Mouse (Mus musculus): ENCODE data around the gene Mfsd1. TPM values are rescaled to one million over a fixed set of nuclear protein-coding genes. Genes with fewer than 3 reads are reported as not detected.

Mfsd1 gene
- polyA plus RNA-seq (2015; fragmentation: Nextera tagmentation; extraction: Ambion mirVana) = 103 and 111 TPM in 2 replicates

DNA sequence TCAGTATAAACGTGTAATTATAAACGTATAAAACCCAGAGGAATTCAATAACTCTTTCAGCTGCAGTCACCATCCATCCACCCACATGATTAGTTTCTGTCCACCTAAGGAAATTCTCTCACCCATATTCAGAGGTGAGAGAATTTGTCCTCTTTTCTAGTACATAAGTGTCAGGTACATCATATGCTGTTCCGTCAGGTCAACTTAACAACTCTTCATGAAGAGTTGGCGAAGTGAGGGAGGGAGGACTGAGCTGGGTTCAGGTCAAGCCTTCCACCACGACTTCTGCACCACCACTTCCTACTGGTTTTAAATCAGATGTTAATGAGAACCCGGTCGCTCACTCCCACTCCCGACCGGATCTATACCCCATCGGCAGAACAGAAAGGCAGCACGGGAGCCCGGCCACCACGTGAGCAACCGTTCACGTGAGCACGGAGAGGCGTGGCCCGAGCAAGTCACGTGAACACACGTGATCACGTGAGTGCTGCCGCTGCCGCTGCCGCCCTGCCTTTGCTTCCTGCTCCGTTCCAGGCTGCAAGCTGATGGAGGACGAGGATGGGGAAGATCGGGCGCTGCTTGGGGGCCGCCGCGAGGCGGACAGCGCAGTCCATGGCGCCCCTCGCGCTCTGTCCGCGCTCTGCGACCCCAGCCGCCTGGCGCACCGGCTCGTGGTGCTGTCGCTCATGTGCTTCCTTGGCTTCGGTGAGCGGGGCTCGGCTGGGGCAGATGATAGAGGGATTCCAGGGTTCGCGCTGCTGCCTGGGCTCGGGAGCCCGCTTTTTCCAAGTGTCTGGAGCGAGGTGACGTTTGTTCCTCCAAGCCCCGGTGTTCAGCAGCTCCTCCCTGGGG, at the start of gene Mfsd1:
Mfsd1 (plus strand) TSS at position 469 of the 852 bp plus-strand sequence.
- Histone ChIP-seq H3K27me3 (ENCODE audit: insufficient read depth, low read length) (no peaks in the 10 kb centered on the region), H3K9me3 (replicated peaks; ENCODE audit: low read length) (no peaks in the 10 kb centered on the region), H3K27ac (peak within 1 kb of the TSS; percentile 71), H3K4me3 (replicated peaks; ENCODE audit: low read depth, low read length) (peak within 1 kb of the TSS; percentile 67), H3K4me1 (replicated peaks; ENCODE audit: insufficient read depth, low read length) (no peaks in the 10 kb centered on the region), H3K9ac (ENCODE audit: low read depth, low read length) (peak within 1 kb of the TSS; percentile 64), H3K36me3 (ENCODE audit: insufficient read depth, low read length) (0 out of 2 replicates have a peak, but pooled peaks cover 2% of the 10 kb centered on the region), H3K4me2 (ENCODE audit: low read length) (peak within 1 kb of the TSS; percentile 78)
- TF ChIP-seq CTCF (IDR thresholded peaks at IDR 0.05; ENCODE audit: low read depth) = 0 out of 2 replicates have a peak, but pooled peaks have one; percentile 2
- DNase-seq (ENCODE audit: low spot score) = peak; percentile 94
- ATAC-seq (replicated peaks; ENCODE audit: low FRiP score, low read depth) = peak; percentile 94
- WGBS = 3% methylated on average over 54 of the region's 54 CpGs

DNA sequence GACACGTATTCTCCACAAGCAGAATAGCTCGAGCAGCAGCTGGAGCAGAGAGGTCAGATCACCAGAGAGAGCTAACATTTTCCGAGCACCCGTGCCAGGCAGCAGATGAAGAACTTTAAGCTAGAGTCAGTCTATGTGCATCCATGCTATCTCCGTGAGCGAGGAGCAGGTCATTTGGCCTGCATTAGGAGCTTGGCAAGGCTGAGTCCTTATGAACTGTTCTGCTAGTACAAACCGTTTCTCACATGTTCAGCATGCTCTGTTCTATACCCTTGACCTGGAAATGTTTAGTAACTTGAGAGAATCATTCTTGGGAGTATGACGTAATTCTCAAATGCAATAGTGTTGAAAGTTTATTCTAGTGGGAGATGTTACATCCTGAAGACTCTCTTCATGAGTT, 38.9 kb upstream of the Mfsd1 start:
- no peak for DNase-seq (ENCODE audit: low spot score)
- H3K9me3 ChIP-seq (replicated peaks; ENCODE audit: low read length) = no peaks in the 10 kb centered on the region
- H3K4me1 ChIP-seq (replicated peaks; ENCODE audit: insufficient read depth, low read length) = no peaks in the 10 kb centered on the region
- WGBS = 70% methylated on average over 8 of the region's 8 CpGs
- no peak for ATAC-seq (replicated peaks; ENCODE audit: low FRiP score, low read depth)
- no peak overlapping the region for H3K9ac ChIP-seq (ENCODE audit: low read depth, low read length)
- TF ChIP-seq CTCF (IDR thresholded peaks at IDR 0.05; ENCODE audit: low read depth) = no peak
- no peaks in the 10 kb centered on the region for H3K36me3 ChIP-seq (ENCODE audit: insufficient read depth, low read length)
- H3K4me2 ChIP-seq (ENCODE audit: low read length) = no peak overlapping the region
- no peaks in the 10 kb centered on the region for H3K27me3 ChIP-seq (ENCODE audit: insufficient read depth, low read length)
- no peak overlapping the region for H3K4me3 ChIP-seq (replicated peaks; ENCODE audit: low read depth, low read length)
- no peak overlapping the region for H3K27ac ChIP-seq

DNA sequence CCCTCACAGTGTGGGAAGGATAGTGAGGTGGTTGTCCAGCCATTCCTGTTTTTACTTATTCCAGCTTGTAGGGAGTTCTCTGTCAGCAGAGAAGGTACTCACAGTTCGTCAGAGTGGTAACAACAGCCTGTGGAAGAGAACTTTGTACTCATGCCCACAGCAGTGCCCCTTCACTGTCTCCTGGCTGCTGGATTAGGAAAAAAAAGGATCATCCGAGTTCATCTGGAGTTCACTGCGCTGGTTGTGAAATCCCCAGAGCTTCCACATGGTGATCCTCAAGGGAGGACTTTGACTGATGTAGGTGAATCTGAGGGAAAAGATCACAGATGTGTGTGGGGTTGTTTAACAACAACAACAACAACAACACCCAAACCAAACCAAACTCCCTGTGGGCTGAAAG, 31.3 kb upstream of the Mfsd1 start:
- no peaks in the 10 kb centered on the region for H3K4me1 ChIP-seq (replicated peaks; ENCODE audit: insufficient read depth, low read length)
- no peak overlapping the region for H3K27ac ChIP-seq
- ATAC-seq (replicated peaks; ENCODE audit: low FRiP score, low read depth) = peak; percentile 69; the same call in 1 of the 2 replicates
- no peaks in the 10 kb centered on the region for H3K9me3 ChIP-seq (replicated peaks; ENCODE audit: low read length)
- WGBS = 55% methylated on average over 3 of the region's 3 CpGs
- no peaks in the 10 kb centered on the region for H3K36me3 ChIP-seq (ENCODE audit: insufficient read depth, low read length)
- no peak overlapping the region for H3K4me2 ChIP-seq (ENCODE audit: low read length)
- DNase-seq (ENCODE audit: low spot score) = peak; percentile 7
- TF ChIP-seq CTCF (IDR thresholded peaks at IDR 0.05; ENCODE audit: low read depth) = no peak
- H3K27me3 ChIP-seq (ENCODE audit: insufficient read depth, low read length) = no peaks in the 10 kb centered on the region
- no peak overlapping the region for H3K4me3 ChIP-seq (replicated peaks; ENCODE audit: low read depth, low read length)
- H3K9ac ChIP-seq (ENCODE audit: low read depth, low read length) = no peak overlapping the region

DNA sequence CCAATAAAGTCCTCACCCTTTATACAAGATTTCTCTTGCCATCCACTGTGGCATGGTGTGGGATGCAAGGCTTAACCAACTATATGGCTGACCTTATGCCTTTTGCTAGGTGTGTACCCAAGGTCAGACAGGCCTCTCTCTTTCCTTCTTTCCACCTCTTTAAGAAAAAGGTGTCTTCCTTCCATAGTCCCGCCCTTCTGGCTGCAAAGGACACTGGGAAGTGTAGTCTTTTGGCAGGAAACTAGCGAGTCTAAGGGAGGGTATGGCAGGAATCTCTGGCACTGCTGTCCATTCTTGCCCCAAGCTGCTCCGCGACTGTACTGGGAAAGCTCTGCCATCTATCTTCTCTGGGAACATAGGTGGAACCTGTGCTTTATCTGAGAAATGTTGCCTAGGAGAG, 29.3 kb upstream of the Mfsd1 start:
- no peak overlapping the region for H3K9ac ChIP-seq (ENCODE audit: low read depth, low read length)

DNA sequence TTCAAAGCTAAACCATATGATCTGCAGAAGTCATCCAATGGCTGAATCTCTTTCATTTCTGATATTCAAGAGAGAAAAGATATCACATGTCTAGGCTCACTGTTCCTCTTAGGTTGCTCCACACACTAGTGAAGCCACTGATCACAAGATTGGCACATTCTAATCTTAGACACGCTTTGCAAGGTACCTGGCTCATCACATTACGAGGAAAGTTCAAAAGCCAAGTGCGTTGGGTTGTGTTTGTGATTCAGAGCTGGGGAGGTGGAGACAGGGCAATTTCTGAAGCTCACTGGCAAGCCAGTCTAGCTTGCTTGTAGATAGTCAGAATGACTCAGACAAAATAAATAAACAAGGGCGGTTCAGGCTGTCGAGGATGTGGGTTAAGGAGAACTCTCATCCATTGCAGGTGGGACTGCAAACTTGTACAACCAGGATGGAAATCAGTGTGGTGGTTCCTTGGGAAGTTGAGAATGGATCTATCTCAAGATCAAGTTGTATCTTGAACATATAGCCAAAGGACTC, 28.6 kb upstream of the Mfsd1 start:
- no peaks in the 10 kb centered on the region for H3K9me3 ChIP-seq (replicated peaks; ENCODE audit: low read length)
- peaks cover 3% of the 10 kb centered on the region; the same call in 1 of the 2 replicates for H3K4me1 ChIP-seq (replicated peaks; ENCODE audit: insufficient read depth, low read length)
- no peak overlapping the region for H3K9ac ChIP-seq (ENCODE audit: low read depth, low read length)
- H3K36me3 ChIP-seq (ENCODE audit: insufficient read depth, low read length) = no peaks in the 10 kb centered on the region
- no peak overlapping the region for H3K4me3 ChIP-seq (replicated peaks; ENCODE audit: low read depth, low read length)
- H3K4me2 ChIP-seq (ENCODE audit: low read length) = no peak overlapping the region
- H3K27ac ChIP-seq = no peak overlapping the region
- no peak for ATAC-seq (replicated peaks; ENCODE audit: low FRiP score, low read depth)
- no peak for DNase-seq (ENCODE audit: low spot score)
- 73% methylated on average over 5 of the region's 5 CpGs for WGBS
- TF ChIP-seq CTCF (IDR thresholded peaks at IDR 0.05; ENCODE audit: low read depth) = no peak
- no peaks in the 10 kb centered on the region for H3K27me3 ChIP-seq (ENCODE audit: insufficient read depth, low read length)

More for the DNA sequence above, 29.3 kb upstream of the Mfsd1 start:
- peaks cover 3% of the 10 kb centered on the region; the same call in 1 of the 2 replicates for H3K4me1 ChIP-seq (replicated peaks; ENCODE audit: insufficient read depth, low read length)
- no peaks in the 10 kb centered on the region for H3K36me3 ChIP-seq (ENCODE audit: insufficient read depth, low read length)
- no peak overlapping the region for H3K4me3 ChIP-seq (replicated peaks; ENCODE audit: low read depth, low read length)
- no peaks in the 10 kb centered on the region for H3K27me3 ChIP-seq (ENCODE audit: insufficient read depth, low read length)
- no peak overlapping the region for H3K4me2 ChIP-seq (ENCODE audit: low read length)
- no peak for TF ChIP-seq CTCF (IDR thresholded peaks at IDR 0.05; ENCODE audit: low read depth)
- H3K27ac ChIP-seq = no peak overlapping the region
- H3K9me3 ChIP-seq (replicated peaks; ENCODE audit: low read length) = no peaks in the 10 kb centered on the region
- 61% methylated on average over 4 of the region's 4 CpGs for WGBS
- DNase-seq (ENCODE audit: low spot score) (no peak), ATAC-seq (replicated peaks; ENCODE audit: low FRiP score, low read depth) (no peak)

DNA sequence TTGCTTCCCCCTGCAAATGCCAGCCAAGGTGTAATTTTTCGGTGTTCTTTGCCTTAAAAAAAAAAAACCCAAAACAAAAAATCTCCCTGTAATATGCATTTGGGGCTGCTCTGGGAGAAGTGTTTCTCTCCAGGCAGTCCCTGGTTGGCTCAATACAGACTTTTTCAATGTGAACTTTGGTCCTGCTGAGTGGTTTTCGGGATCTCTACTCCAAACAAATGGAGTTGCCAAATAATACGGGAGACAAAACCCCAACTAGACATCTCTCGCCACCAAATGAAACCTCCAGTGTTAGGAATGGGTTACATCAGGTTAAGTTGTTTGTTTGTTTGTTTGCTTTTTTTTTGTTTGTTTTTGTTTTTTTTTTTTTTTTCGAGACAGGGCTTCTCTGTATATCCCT, 27.3 kb upstream of the Mfsd1 start:
- ATAC-seq (replicated peaks; ENCODE audit: low FRiP score, low read depth) (no peak), DNase-seq (ENCODE audit: low spot score) (no peak)
- no peak overlapping the region for H3K9ac ChIP-seq (ENCODE audit: low read depth, low read length)
- no peaks in the 10 kb centered on the region for H3K9me3 ChIP-seq (replicated peaks; ENCODE audit: low read length)
- no peaks in the 10 kb centered on the region for H3K27me3 ChIP-seq (ENCODE audit: insufficient read depth, low read length)
- no peak overlapping the region for H3K27ac ChIP-seq
- 85% methylated on average over 5 of the region's 5 CpGs for WGBS
- no peak overlapping the region for H3K4me2 ChIP-seq (ENCODE audit: low read length)
- H3K4me1 ChIP-seq (replicated peaks; ENCODE audit: insufficient read depth, low read length) = peaks cover 3% of the 10 kb centered on the region; the same call in 1 of the 2 replicates
- no peak for TF ChIP-seq CTCF (IDR thresholded peaks at IDR 0.05; ENCODE audit: low read depth)
- no peak overlapping the region for H3K4me3 ChIP-seq (replicated peaks; ENCODE audit: low read depth, low read length)
- H3K36me3 ChIP-seq (ENCODE audit: insufficient read depth, low read length) = no peaks in the 10 kb centered on the region

Measured in kidney, postnatal 0 days (tissue).